Mouse (Mus musculus) urinary bladder, postnatal 36 days (tissue): ENCODE measurements around the gene Itpr1.

Experiments
- DNase-seq, 2 experiments: peaks; one replicate each; pipeline ENCODE4 v3.0.0; 2022; ENCODE audit warnings: low spot score in 2 of 2, mixed read lengths in 1 of 2

Itpr1 gene

GRCm38 (mm10) chr6:108277622-108278396 is 64.9 kb downstream of the Itpr1 start:
- DNase-seq: no peak

- DNase-seq: no peak
Measured at GRCm38 (mm10) chr6:108278826-108279630, 66.1 kb downstream of the Itpr1 start.

- DNase-seq: no peak
Measured at GRCm38 (mm10) chr6:108282131-108282530, 69.2 kb downstream of the Itpr1 start.

GRCm38 (mm10) chr6:108282621-108283020 is 69.7 kb downstream of the Itpr1 start:
- DNase-seq: no peak

- DNase-seq: no peak
Measured at GRCm38 (mm10) chr6:108284688-108285087, 71.8 kb downstream of the Itpr1 start.

GRCm38 (mm10) chr6:108288979-108289378 is 76.1 kb downstream of the Itpr1 start:
- no peak for DNase-seq

GRCm38 (mm10) chr6:108290978-108291377 is 78.1 kb downstream of the Itpr1 start:
- no peak for DNase-seq

GRCm38 (mm10) chr6:108291556-108291955 is 78.7 kb downstream of the Itpr1 start:
- no peak for DNase-seq

- DNase-seq: no peak
Measured at GRCm38 (mm10) chr6:108301856-108302255, 89.0 kb downstream of the Itpr1 start.

- DNase-seq: no peak
Measured at GRCm38 (mm10) chr6:108303619-108304567, 91.0 kb downstream of the Itpr1 start.

GRCm38 (mm10) chr6:108305171-108305779 is 92.4 kb downstream of the Itpr1 start:
- no peak for DNase-seq

- peak; percentile 43 to 55 for DNase-seq
Measured at GRCm38 (mm10) chr6:108306240-108306639, 93.3 kb downstream of the Itpr1 start.

GRCm38 (mm10) chr6:108306910-108307584 is 94.2 kb downstream of the Itpr1 start:
- DNase-seq: no peak

GRCm38 (mm10) chr6:108307770-108308169 is 94.9 kb downstream of the Itpr1 start:
- no peak for DNase-seq

GRCm38 (mm10) chr6:108309391-108310182 is 96.7 kb downstream of the Itpr1 start:
- DNase-seq: no peak

- DNase-seq: no peak
Measured at GRCm38 (mm10) chr6:108313056-108313455, 100.2 kb downstream of the Itpr1 start.

- DNase-seq: no peak
Measured at GRCm38 (mm10) chr6:108313997-108314396, 101.1 kb downstream of the Itpr1 start.

- DNase-seq: no peak
Measured at GRCm38 (mm10) chr6:108316268-108316824, 103.5 kb downstream of the Itpr1 start.

GRCm38 (mm10) chr6:108316951-108317350 is 104.1 kb downstream of the Itpr1 start:
- DNase-seq: no peak

- DNase-seq: no peak
Measured at GRCm38 (mm10) chr6:108321653-108322052, 108.8 kb downstream of the Itpr1 start.
